Mouse (Mus musculus) kidney, postnatal 14 days (tissue): Measurements from ENCODE around the gene Dcp1a.

Source experiments
- DNase-seq: peaks from one replicate; pipeline ENCODE4 v3.0.0; 2022; ENCODE audit warnings: mixed read lengths

Dcp1a gene

GRCm38 (mm10) chr14:30562343-30562742, 83.0 kb downstream of the Dcp1a start:
- no peak for DNase-seq

- peak; percentile 82 for DNase-seq
These were observed 85.1 kb downstream of the Dcp1a start for GRCm38 (mm10) chr14:30564451-30564850.

GRCm38 (mm10) chr14:30566317-30566716, 87.0 kb downstream of the Dcp1a start:
- no peak for DNase-seq

- DNase-seq, result no peak
These were observed 88.7 kb downstream of the Dcp1a start for GRCm38 (mm10) chr14:30568016-30568415.

- DNase-seq, result peak; percentile 66
These were observed 91.0 kb downstream of the Dcp1a start for GRCm38 (mm10) chr14:30570303-30570702.

GRCm38 (mm10) chr14:30572253-30572652, 92.9 kb downstream of the Dcp1a start:
- DNase-seq, result no peak

GRCm38 (mm10) chr14:30573235-30573634, 93.9 kb downstream of the Dcp1a start:
- DNase-seq, result no peak

GRCm38 (mm10) chr14:30573983-30574584, 94.7 kb downstream of the Dcp1a start:
- DNase-seq, result peak; percentile 85

GRCm38 (mm10) chr14:30575791-30576190, 96.5 kb downstream of the Dcp1a start:
- no peak for DNase-seq

- DNase-seq, result no peak
These were observed 96.9 kb downstream of the Dcp1a start for GRCm38 (mm10) chr14:30576260-30576659.
